Mouse (Mus musculus) hindbrain, embryonic 15.5 days (tissue): ENCODE data around the gene Tubb4a. TPM values are rescaled to one million over a fixed set of nuclear protein-coding genes. Genes with fewer than 3 reads are reported as not detected.

Experiments used
- ATAC-seq: fragments of 200-750 bp; cut with Nextera tagmentation; 2 replicates; pipeline ENCODE4 v1.8.0; 2017; ENCODE audit warnings: low read depth, moderate number of reproducible peaks, moderate TSS enrichment; ENCODE audit not compliant: low FRiP score
- H3K27ac ChIP-seq: fragments of 300-500 bp; sonication (generic); replicated peaks from 2 replicates; pipeline ENCODE4 v1.5.1; 2015; ENCODE audit warnings: mild to moderate bottlenecking, inconsistent platforms
- H3K27me3 ChIP-seq: fragments of 300-500 bp; sonication (generic); 2 replicates; pipeline ENCODE4 v1.6.1; 2015; ENCODE audit warnings: control low read depth, inconsistent platforms
- H3K36me3 ChIP-seq: fragments of 300-500 bp; sonication (generic); 2 replicates; pipeline ENCODE4 v1.6.1; 2015; ENCODE audit warnings: control low read depth, inconsistent platforms
- H3K4me1 ChIP-seq: fragments of 300-500 bp; sonication (generic); replicated peaks from 2 replicates; pipeline ENCODE4 v1.6.1; 2015; ENCODE audit warnings: control low read depth, inconsistent platforms
- H3K4me2 ChIP-seq: fragments of 300-500 bp; sonication (generic); 2 replicates; pipeline ENCODE4 v1.6.1; 2015; ENCODE audit warnings: moderate library complexity, mild to moderate bottlenecking, inconsistent platforms
- H3K4me3 ChIP-seq: fragments of 300-500 bp; sonication (generic); 2 replicates; pipeline ENCODE4 v1.5.1; 2015; ENCODE audit warnings: mild to moderate bottlenecking, inconsistent platforms
- H3K9ac ChIP-seq: fragments of 300-500 bp; sonication (generic); 2 replicates; pipeline ENCODE4 v1.6.1; 2015; ENCODE audit warnings: inconsistent platforms
- H3K9me3 ChIP-seq: fragments of 300-500 bp; sonication (generic); 2 replicates; pipeline ENCODE4 v1.6.1; 2016; ENCODE audit warnings: control low read depth, inconsistent platforms
- WGBS: fragments of 180-500 bp; shearing (Covaris S2); methylation state at CpG from one replicate; pipeline ENCODE4 v1.1.7; 2015; 5-methylcytosine and 5-hydroxymethylcytosine counted together
- polyA plus RNA-seq: library from polyadenylated mRNA; unstranded; fragments of >200 nt; fragmentation: Nextera tagmentation; extraction: Ambion mirVana; gene quantifications from 2 replicates; pipeline ENCODE4 v1.2.1, GENCODE M21; 2015

Tubb4a gene
- polyA plus RNA-seq, 1 experiment from 2014 or later: 394 TPM

DNA sequence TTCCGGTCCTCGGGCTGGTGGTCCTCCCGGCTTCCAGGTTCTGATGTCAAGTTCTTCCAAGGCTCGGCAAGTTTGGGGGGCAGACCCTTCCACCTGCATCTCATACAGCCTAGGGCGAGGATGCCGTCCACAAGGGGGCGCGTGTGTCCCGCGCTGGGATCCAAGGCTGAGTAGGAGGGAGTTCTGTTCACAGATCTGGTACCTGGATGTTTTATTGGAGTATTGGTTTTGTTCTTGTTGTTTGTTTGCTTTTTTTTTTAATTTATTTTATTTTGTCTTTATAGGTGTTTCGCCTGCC is 9.0 kb upstream of the Tubb4a start:
- WGBS: 2% methylated on average over 11 of the region's 11 CpGs
- no peaks in the 10 kb centered on the region for H3K9me3 ChIP-seq
- peaks cover 9% of the 10 kb centered on the region for H3K4me1 ChIP-seq
- no peaks in the 10 kb centered on the region for H3K36me3 ChIP-seq
- peak overlapping the region; percentile 19 for H3K4me3 ChIP-seq
- H3K9ac ChIP-seq: no peak overlapping the region
- no peak overlapping the region for H3K27ac ChIP-seq
- peaks cover 10% of the 10 kb centered on the region; the same call in 1 of the 2 replicates for H3K27me3 ChIP-seq
- peak; percentile 81 for ATAC-seq
- H3K4me2 ChIP-seq: peak overlapping the region; percentile 52

- Histone ChIP-seq H3K9me3 (no peaks in the 10 kb centered on the region), H3K9ac (no peak overlapping the region), H3K4me3 (peak overlapping the region; percentile 19), H3K27me3 (peaks cover 10% of the 10 kb centered on the region; the same call in 1 of the 2 replicates), H3K36me3 (no peaks in the 10 kb centered on the region), H3K4me2 (peak overlapping the region; percentile 52), H3K27ac (no peak overlapping the region), H3K4me1 (peaks cover 9% of the 10 kb centered on the region)
- ATAC-seq: peak; percentile 82
- WGBS: under 1% methylated on average over 18 of the region's 19 CpGs
Measured at GRCm38 (mm10) chr17:57095855-57096622, 8.5 kb upstream of the Tubb4a start.

DNA sequence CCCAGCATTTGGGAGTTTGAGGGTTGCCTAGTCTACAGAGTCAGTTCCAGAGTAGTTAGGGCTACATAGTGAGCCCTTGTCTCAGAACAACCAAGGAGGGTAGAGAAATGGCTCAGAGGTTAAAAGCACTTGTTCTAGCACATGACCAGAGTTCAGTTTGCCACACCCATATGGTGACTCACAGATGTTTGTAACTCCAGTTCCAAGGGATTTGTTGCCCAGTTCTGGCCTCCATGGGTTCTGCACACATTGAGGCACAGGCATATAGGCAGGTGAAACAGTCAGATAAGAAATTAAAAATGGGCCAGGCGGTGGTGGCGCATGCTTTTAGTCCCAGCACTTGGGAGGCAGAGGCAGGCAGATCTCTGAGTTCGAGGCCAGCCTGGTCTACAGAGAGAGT is 6.6 kb upstream of the Tubb4a start:
- H3K9me3 ChIP-seq: no peaks in the 10 kb centered on the region
- WGBS: 96% methylated on average over 3 of the region's 3 CpGs

GRCm38 (mm10) chr17:57085970-57086757 is 1.4 kb downstream of the Tubb4a start:
- H3K9ac ChIP-seq: peak overlapping the region; percentile 72
- WGBS: 83% methylated on average over 11 of the region's 11 CpGs

More for the DNA sequence above, 6.6 kb upstream of the Tubb4a start:
- Histone ChIP-seq H3K4me1 (peaks cover 9% of the 10 kb centered on the region), H3K9ac (no peak overlapping the region), H3K4me2 (no peak overlapping the region), H3K4me3 (no peak overlapping the region), H3K27ac (no peak overlapping the region), H3K27me3 (peaks cover 10% of the 10 kb centered on the region; the same call in 1 of the 2 replicates), H3K36me3 (no peaks in the 10 kb centered on the region)
- no peak for ATAC-seq

GRCm38 (mm10) chr17:57082481-57082880 is 5.1 kb downstream of the Tubb4a start:
- Histone ChIP-seq H3K4me2 (no peak overlapping the region), H3K4me3 (no peak overlapping the region), H3K36me3 (peaks cover 28% of the 10 kb centered on the region), H3K9me3 (no peaks in the 10 kb centered on the region), H3K4me1 (peaks cover 30% of the 10 kb centered on the region), H3K27me3 (no peaks in the 10 kb centered on the region), H3K9ac (no peak overlapping the region), H3K27ac (no peak overlapping the region)
- WGBS: 75% methylated on average over 5 of the region's 5 CpGs
- no peak for ATAC-seq

More at GRCm38 (mm10) chr17:57085970-57086757, 1.4 kb downstream of the Tubb4a start:
- Histone ChIP-seq H3K36me3 (peaks cover 14% of the 10 kb centered on the region), H3K4me3 (peak overlapping the region; percentile 57), H3K4me1 (peaks cover 30% of the 10 kb centered on the region), H3K27ac (no peak overlapping the region), H3K4me2 (peak overlapping the region; percentile 66), H3K9me3 (no peaks in the 10 kb centered on the region), H3K27me3 (no peaks in the 10 kb centered on the region)
- ATAC-seq: no peak

DNA sequence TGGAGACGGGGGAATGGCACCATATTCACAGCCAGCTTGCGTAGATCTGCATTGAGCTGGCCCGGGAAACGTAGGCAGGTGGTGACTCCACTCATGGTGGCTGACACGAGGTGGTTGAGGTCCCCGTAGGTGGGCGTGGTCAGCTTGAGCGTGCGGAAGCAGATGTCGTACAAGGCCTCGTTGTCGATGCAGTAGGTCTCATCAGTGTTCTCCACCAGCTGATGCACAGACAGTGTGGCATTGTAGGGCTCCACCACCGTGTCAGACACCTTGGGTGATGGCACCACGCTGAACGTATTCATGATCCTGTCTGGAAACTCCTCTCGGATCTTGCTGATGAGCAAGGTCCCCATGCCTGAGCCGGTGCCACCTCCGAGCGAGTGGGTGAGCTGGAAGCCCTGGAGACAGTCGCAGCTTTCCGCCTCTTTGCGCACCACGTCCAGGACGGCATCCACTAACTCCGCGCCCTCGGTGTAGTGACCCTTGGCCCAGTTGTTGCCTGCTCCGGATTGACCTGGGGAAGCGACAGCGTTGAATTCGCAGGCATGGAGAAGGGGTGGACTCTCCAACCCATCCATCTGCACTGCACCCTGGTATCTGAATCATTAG is 6.2 kb downstream of the Tubb4a start:
- Histone ChIP-seq H3K9me3 (no peaks in the 10 kb centered on the region), H3K9ac (no peak overlapping the region), H3K27ac (no peak overlapping the region), H3K4me3 (no peak overlapping the region), H3K36me3 (peaks cover 28% of the 10 kb centered on the region), H3K4me1 (peaks cover 29% of the 10 kb centered on the region), H3K4me2 (no peak overlapping the region), H3K27me3 (no peaks in the 10 kb centered on the region)
- no peak for ATAC-seq
- 95% methylated on average over 31 of the region's 31 CpGs for WGBS

DNA sequence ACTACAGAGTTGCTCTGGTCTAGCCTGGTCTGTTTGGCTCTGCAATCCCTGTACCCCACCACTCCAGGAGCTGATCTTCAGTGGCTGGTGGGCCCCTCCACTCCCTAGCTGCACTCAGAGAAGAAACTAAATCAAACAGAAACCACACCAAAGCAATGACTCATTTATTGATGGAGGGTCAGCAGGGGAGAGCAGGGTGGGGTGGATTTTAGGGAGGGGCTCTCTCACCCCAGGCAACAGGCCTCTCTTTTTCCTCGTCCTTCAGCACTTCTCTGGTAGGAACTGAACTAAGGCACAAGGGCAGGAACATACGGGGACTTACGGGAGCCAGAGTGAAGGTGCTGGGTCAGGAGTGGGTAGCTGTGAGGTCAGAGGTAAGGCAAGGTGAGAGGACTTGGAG is 7.7 kb downstream of the Tubb4a start:
- no peaks in the 10 kb centered on the region for H3K9me3 ChIP-seq
- no peak overlapping the region for H3K9ac ChIP-seq
- H3K27ac ChIP-seq: no peak overlapping the region
- no peak overlapping the region for H3K4me2 ChIP-seq
- H3K4me3 ChIP-seq: no peak overlapping the region
- 77% methylated on average over 3 of the region's 3 CpGs for WGBS
- no peaks in the 10 kb centered on the region for H3K27me3 ChIP-seq
- H3K4me1 ChIP-seq: peaks cover 18% of the 10 kb centered on the region
- ATAC-seq: no peak
- peaks cover 28% of the 10 kb centered on the region for H3K36me3 ChIP-seq

DNA sequence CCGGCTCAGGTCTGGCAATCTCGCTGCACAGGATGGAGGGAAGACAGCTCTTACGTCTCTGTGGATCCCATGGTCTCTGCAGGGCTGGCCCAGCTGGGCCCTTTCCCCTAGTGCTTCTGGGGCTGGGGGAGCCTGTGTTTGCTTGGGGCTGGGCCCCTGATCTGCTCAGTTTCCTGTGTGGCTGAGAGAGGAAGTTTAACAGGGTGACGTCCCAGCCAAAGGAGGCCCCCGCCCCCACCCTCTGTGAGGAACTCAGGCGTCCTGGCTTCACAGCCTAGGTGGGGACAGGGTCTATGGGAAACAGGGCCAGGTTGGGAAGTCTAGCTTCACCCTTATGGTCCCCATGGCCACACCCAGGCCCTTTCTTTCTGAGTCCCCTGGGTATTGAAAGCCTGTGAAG is 9.2 kb downstream of the Tubb4a start, which contains the start of gene Dennd1c:
Gene Dennd1c, minus strand, starts transcription at position 179 of the 400 bp plus-strand sequence.
- peaks cover 22% of the 10 kb centered on the region for H3K36me3 ChIP-seq
- 0 out of 2 replicates have a peak, but pooled peaks cover 2% of the 10 kb centered on the region for H3K4me1 ChIP-seq
- WGBS: 52% methylated on average over 6 of the region's 6 CpGs
- no peak within 1 kb of the TSS for H3K4me2 ChIP-seq
- no peak within 1 kb of the TSS for H3K9ac ChIP-seq
- no peak within 1 kb of the TSS for H3K4me3 ChIP-seq
- H3K27me3 ChIP-seq: no peaks in the 10 kb centered on the region
- H3K9me3 ChIP-seq: no peaks in the 10 kb centered on the region
- H3K27ac ChIP-seq: no peak within 1 kb of the TSS
- ATAC-seq: no peak

- no peak overlapping the region for H3K9ac ChIP-seq
- H3K36me3 ChIP-seq: peaks cover 22% of the 10 kb centered on the region
- no peak overlapping the region for H3K4me2 ChIP-seq
- no peak overlapping the region for H3K4me3 ChIP-seq
- no peaks in the 10 kb centered on the region for H3K9me3 ChIP-seq
- no peaks in the 10 kb centered on the region for H3K27me3 ChIP-seq
- WGBS: 56% methylated on average over 3 of the region's 3 CpGs
- H3K27ac ChIP-seq: no peak overlapping the region
- H3K4me1 ChIP-seq: no peaks in the 10 kb centered on the region
- no peak for ATAC-seq
Measured at GRCm38 (mm10) chr17:57076916-57077315, 10.7 kb downstream of the Tubb4a start.

DNA sequence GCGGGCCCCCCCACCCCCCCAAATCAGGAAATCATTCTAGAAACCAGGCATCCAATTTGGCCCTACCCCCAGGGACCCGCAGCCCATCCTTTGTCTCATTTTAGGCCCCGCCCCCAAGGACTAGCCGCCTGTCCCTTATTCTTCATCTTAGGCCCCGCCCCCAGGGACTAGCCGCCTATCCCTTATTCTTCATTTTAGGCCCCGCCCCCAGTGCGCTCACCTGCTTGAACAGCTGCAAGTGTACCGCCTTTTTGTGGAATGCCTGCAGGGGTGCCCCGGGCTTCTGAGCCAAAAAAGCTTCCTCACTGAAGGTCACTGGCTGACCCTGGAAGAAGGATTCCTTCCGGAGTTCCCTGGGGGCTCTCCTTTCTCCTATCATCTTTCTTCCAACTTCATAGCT is 16.9 kb downstream of the Tubb4a start:
- no peaks in the 10 kb centered on the region for H3K9me3 ChIP-seq
- H3K9ac ChIP-seq: no peak overlapping the region

DNA sequence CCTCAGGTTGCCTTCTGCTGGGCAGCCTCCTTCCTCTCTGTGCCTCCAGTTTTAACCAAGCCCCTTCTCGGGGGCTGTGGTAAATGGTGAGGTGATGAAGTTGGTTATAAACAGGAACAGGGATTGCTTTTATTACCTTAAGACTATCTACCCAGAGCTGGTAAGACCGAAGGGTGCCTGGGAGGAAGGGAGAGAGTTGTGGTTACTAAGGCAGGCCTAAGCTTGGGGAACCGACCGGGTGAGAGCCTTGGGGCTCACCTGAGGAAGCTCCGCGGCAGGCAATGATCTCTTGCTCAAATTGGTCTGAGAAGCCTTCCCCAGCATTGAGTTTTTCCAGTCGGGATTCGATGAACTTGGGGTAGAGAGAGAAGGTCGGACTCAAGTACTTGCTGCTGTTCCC is 17.3 kb downstream of the Tubb4a start:
- ATAC-seq: 0 out of 2 replicates have a peak, but pooled peaks have one; percentile 25
- Histone ChIP-seq H3K4me2 (peak overlapping the region; percentile 44), H3K36me3 (no peaks in the 10 kb centered on the region), H3K4me1 (no peaks in the 10 kb centered on the region), H3K9me3 (no peaks in the 10 kb centered on the region), H3K27me3 (no peaks in the 10 kb centered on the region), H3K9ac (no peak overlapping the region), H3K27ac (no peak overlapping the region), H3K4me3 (peak overlapping the region; percentile 18)
- 12% methylated on average over 9 of the region's 9 CpGs for WGBS

More for the DNA sequence above, 16.9 kb downstream of the Tubb4a start:
- H3K4me3 ChIP-seq: peak overlapping the region; percentile 18
- H3K36me3 ChIP-seq: no peaks in the 10 kb centered on the region
- H3K4me1 ChIP-seq: no peaks in the 10 kb centered on the region
- no peak overlapping the region for H3K27ac ChIP-seq
- ATAC-seq: peak; percentile 53; the same call in 1 of the 2 replicates
- H3K4me2 ChIP-seq: peak overlapping the region; percentile 44
- H3K27me3 ChIP-seq: no peaks in the 10 kb centered on the region
- WGBS: 3% methylated on average over 11 of the region's 11 CpGs

DNA sequence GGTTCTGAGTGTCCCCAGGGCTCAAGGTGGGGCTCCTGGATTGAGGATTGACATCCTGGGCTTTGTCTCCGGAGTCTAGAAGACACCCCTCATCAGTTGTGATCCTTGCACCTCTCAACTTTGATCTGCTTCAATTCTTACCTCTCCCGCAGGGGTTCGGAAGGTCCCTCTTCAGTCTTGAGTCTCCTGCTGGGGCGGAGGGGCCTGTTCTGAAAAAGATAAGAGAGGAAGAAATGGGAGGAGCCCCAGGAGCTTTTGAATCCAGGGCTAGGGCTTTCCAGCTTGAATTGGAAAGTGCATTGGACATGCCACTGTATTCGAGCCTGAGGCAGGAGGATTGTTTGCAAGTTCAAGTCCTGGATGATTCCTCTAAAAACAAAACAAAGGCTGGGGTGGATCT is 20.7 kb downstream of the Tubb4a start:
- 63% methylated on average over 5 of the region's 5 CpGs for WGBS

More for the DNA sequence above, 20.7 kb downstream of the Tubb4a start:
- Histone ChIP-seq H3K9me3 (no peaks in the 10 kb centered on the region), H3K4me3 (no peak overlapping the region), H3K27ac (no peak overlapping the region), H3K4me1 (peaks cover 8% of the 10 kb centered on the region), H3K27me3 (peaks cover 20% of the 10 kb centered on the region), H3K4me2 (no peak overlapping the region), H3K9ac (no peak overlapping the region), H3K36me3 (no peaks in the 10 kb centered on the region)
- no peak for ATAC-seq
